Mouse (Mus musculus): ENCODE results near the gene Svep1.

DNA sequence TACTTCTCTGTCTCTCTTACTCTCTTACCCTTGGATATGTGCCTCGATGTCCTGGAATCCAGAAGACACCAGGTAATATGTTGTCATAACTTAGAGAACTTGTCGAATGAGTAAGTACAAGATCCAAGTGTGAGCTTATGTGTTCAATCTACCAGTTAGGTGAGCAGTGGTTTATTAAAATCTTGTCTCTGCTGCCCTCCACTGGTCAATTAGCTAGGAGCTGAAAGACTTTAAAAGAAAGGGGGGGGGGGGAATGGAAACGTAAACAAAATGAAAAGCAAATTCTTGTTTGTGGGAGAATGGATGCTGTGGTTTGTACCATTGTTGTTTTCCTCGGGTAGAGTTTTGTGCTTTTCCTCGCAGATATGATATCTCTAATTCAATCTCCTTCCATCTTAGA is 46.8 kb upstream of the Svep1 start:
- TF ChIP-seq CTCF (IDR thresholded peaks at IDR 0.05; ENCODE audit: borderline replicate concordance, insufficient read depth, low read length), result no peak
- no peak for TF ChIP-seq POLR2A (IDR thresholded peaks at IDR 0.05; ENCODE audit: low read depth, low read length)
